Mouse (Mus musculus): Measurements from ENCODE around the gene Cpne2.

The Cpne2 gene

GRCm38 (mm10) chr8:94575148-94575547 is 42.4 kb downstream of the Cpne2 start:
- DNase-seq (ENCODE audit: low read depth, low spot score) = no peak

DNA sequence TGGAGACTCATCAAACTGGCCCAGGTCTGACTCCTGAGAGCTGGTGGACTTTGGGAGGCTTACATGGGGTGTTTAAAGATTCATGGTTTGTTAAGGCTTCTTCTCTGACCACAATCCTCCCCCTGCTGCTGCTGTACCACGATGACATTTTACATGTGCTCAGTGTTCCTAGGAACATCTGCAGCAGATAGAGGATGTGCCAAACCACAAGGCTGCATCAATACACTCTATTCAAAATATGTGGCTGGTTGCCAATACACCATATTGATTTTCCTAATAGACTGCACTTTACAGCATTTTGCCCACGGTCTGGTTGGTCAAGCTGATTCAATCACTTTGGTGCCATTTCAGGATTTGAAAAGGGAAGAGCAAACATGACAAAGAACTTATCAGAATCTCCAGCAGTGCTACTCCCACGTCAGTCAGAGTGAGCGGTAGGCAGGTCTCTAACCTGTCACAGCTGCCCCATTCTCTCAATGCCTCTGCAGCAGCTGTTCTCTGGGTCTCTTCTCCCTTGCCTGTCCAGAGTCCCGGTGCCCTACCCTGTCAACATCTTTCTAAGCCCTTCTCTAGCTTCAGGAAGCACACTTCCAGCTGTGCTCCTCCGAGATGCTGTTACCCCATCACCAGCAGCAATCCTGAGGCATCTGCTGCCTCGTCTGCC is 49.2 kb downstream of the Cpne2 start:
- DNase-seq (ENCODE audit: low read depth, low spot score) = peak; percentile 57

GRCm38 (mm10) chr8:94582569-94582968 is 49.8 kb downstream of the Cpne2 start:
- DNase-seq (ENCODE audit: low read depth, low spot score) = no peak

DNA sequence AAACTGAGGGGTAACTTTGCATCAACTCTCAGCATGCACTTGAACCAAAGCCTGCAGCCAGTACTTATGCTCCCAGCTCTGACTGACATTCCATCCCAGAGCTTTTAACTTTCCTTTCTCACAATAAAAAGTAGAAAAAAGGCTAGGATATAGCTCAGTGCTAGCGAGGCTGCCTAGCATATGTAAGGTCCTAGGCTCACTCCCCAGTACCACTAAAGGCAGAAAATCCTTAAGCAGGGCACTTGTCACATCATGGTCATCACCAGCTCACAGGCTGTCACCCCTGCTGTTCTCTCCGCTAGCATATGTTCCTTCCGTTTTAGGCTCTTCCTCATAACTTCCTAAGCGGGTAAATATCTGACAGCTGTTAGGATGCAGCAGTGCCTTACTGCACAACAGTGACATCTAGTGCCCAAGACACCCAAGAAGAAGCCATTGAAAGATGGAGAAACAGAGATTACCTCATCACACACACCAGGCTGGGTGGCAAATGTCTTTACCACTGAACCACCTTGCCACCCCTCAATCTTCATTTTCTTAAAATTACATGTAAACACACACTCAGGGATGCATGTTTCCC is 51.5 kb downstream of the Cpne2 start:
- DNase-seq (ENCODE audit: low read depth, low spot score) = peak; percentile 80

- DNase-seq (ENCODE audit: low read depth, low spot score) = no peak
These were observed 58.9 kb downstream of the Cpne2 start for GRCm38 (mm10) chr8:94591691-94592090.

- DNase-seq (ENCODE audit: low read depth, low spot score) = peak; percentile 61
These were observed 61.4 kb downstream of the Cpne2 start for GRCm38 (mm10) chr8:94594211-94594610.

GRCm38 (mm10) chr8:94600478-94600877 is 67.7 kb downstream of the Cpne2 start:
- peak; percentile 23 for DNase-seq (ENCODE audit: low read depth, low spot score)

DNA sequence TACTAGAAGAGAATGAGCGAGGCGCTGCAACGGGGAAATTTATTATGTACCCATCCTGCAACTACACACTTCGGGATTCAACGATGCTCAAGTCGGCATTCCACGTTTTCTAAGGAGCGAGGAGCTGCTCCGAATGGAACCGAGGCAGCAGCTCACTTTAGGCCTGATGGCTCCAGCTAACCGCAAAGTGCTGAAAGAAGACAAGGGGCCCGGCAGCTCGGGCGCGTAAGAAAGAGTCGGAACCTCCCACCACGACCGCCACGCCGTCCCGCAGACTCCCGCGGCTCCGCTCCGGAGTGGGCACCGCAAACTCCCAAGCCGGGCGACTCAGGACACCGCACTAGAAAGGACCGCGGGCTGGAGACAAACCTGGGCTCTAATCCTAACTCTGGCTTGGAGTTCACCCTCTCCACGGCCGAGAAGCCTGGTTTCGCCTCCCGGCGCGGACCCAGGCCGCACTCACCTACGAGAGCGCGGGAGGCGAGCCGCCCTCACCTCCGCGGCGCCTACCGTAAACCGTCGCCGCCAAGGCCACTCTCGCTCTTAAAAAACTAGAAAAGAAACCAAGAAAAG is 68.3 kb downstream of the Cpne2 start:
- DNase-seq (ENCODE audit: low read depth, low spot score) = no peak

- DNase-seq (ENCODE audit: low read depth, low spot score) = peak; percentile 100
These were observed 69.0 kb downstream of the Cpne2 start, which contains the start of the genes Rspry1 and Fam192a for GRCm38 (mm10) chr8:94601607-94602385. Gene Rspry1 (plus strand): TSS chr8:94601937. Gene Fam192a (minus strand): TSS chr8:94601997.

DNA sequence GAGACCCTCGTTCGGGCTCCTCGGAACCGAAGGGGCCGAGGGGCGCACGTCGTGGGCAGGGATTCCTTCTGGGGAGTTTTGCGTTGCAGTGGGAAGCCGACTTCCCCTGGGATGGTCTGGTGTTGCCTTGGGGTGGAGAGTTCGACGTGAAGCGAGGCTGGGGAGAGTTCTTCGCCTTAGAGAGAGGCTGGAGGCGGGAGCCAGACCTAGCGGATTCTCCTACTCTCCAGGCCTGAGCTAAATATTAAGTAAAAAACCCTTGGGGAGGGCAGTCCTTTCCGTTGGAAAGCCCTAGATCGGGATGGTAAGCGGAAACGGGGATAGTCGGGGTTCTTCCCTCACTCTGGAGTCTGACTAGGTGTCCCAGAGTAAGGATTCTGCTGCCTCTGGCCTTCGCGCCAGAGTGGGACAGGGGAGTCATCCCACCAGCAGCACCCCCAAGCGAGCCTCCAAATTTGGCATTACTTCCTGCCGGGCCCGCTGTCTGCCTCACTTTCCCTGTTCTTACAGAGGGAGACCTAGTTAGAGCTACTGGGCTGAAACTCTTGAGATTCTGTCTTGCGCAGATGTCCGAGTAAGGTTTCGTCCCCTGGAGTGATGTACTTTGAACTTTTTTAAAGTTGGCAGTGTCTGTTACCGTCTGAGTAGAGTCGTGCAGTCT is 69.8 kb downstream of the Cpne2 start:
- peak; percentile 58 for DNase-seq (ENCODE audit: low read depth, low spot score)

GRCm38 (mm10) chr8:94604030-94604429 is 71.2 kb downstream of the Cpne2 start:
- DNase-seq (ENCODE audit: low read depth, low spot score) = no peak

GRCm38 (mm10) chr8:94607064-94607463 is 74.3 kb downstream of the Cpne2 start:
- peak; percentile 38 for DNase-seq (ENCODE audit: low read depth, low spot score)

Measured in 3T3-L1 (cell line).